Mouse (Mus musculus): ENCODE data around the gene Hexa. TPM values are rescaled to one million over a fixed set of nuclear protein-coding genes. Genes with fewer than 3 reads are reported as not detected.

The Hexa gene
- polyA plus RNA-seq, 1 experiment from 2014 or later = 61.6 TPM

DNA sequence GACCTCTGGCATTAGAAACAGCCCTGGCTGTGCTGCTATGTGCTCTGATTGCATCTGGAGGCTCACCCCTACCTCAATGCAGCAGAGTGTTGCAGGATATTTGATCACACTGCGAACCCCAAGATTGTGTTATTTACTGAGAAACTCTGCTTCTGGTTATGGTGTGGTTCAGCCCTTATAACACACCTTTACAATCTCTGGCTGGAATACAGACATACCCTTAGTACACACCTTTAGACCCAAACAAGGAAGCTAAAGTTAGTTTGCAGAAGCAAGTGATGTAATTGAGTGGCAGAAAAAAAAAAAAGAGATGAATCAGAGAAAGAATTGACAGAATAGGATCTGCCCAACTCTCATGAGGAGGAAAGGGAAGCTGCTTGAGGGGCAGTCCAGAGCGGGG lies 71.6 kb downstream of the Hexa start:
- Histone ChIP-seq H3K27me3 (replicated peaks; ENCODE audit: insufficient read depth, low read length) (no peaks in the 10 kb centered on the region), H3K27ac (ENCODE audit: low read length) (no peak overlapping the region), H3K4me1 (ENCODE audit: insufficient read depth, low read depth, low read length) (no peaks in the 10 kb centered on the region), H3K36me3 (ENCODE audit: insufficient read depth, low read length) (no peaks in the 10 kb centered on the region), H3K9me3 (ENCODE audit: low read length) (no peaks in the 10 kb centered on the region), H3K4me3 (ENCODE audit: low read depth, low read length) (no peak overlapping the region), H3K4me2 (replicated peaks; ENCODE audit: low read depth, low read length) (no peak overlapping the region), H3K9ac (replicated peaks; ENCODE audit: low read depth) (no peak overlapping the region)
- DNase-seq (ENCODE audit: low spot score) (no peak), ATAC-seq (no peak)
- WGBS = 84% methylated on average over 2 of the region's 2 CpGs
- no peak for TF ChIP-seq EP300 (IDR thresholded peaks at IDR 0.05)

Other genes starting within 250 kb of the Hexa start
- gene Adpgk, start 248.0 kb upstream of the Hexa start, polyA plus RNA-seq (2015; fragmentation: Nextera tagmentation; extraction: Ambion mirVana) = 26.6 and 26.7 TPM in 2 replicates
- gene Bbs4, start 186.0 kb upstream of the Hexa start, polyA plus RNA-seq (2015; fragmentation: Nextera tagmentation; extraction: Ambion mirVana) = 13.3 and 15.8 TPM in 2 replicates
- gene Arih1, start 52.9 kb upstream of the Hexa start, polyA plus RNA-seq (2015; fragmentation: Nextera tagmentation; extraction: Ambion mirVana) = 7.0 and 9.2 TPM in 2 replicates
- gene Tmem202, start 307 bp downstream of the Hexa start, polyA plus RNA-seq (2015; fragmentation: Nextera tagmentation; extraction: Ambion mirVana) = 0.57 and 0.83 TPM in 2 replicates
- gene Celf6, start 38.4 kb downstream of the Hexa start, polyA plus RNA-seq (2015; fragmentation: Nextera tagmentation; extraction: Ambion mirVana) = 0.16 and 0.25 TPM in 2 replicates
- gene Parp6, start 77.7 kb downstream of the Hexa start, polyA plus RNA-seq (2015; fragmentation: Nextera tagmentation; extraction: Ambion mirVana) = 18.3 and 22.1 TPM in 2 replicates
- 318 and 331 TPM in 2 replicates for gene Pkm, start 116.8 kb downstream of the Hexa start, polyA plus RNA-seq (2015; fragmentation: Nextera tagmentation; extraction: Ambion mirVana)
- gene Gramd2, start 140.6 kb downstream of the Hexa start, polyA plus RNA-seq (2015; fragmentation: Nextera tagmentation; extraction: Ambion mirVana) = 68.0 and 95.2 TPM in 2 replicates
- gene Senp8, start 211.2 kb downstream of the Hexa start, polyA plus RNA-seq (2015; fragmentation: Nextera tagmentation; extraction: Ambion mirVana) = 3.4 and 3.6 TPM in 2 replicates
- 8.1 and 11.5 TPM in 2 replicates for gene Myo9a, start 211.4 kb downstream of the Hexa start, polyA plus RNA-seq (2015; fragmentation: Nextera tagmentation; extraction: Ambion mirVana)

Measured in lung, postnatal 0 days (tissue).